Mouse (Mus musculus) E14TG2a.4 (cell line): ENCODE data around the gene Med21.

Experiments used
- CTCF ChIP-seq: conservative IDR thresholded peaks from 2 replicates; pipeline ENCODE4 v1.5.1; 2014; ENCODE audit warnings: low read length
- POU5F1 ChIP-seq: IDR thresholded peaks from 2 replicates; pipeline ENCODE4 v1.6.1; 2014; ENCODE audit warnings: low read length, borderline replicate concordance

- no peak for TF ChIP-seq CTCF
- TF ChIP-seq POU5F1, result no peak
These were observed 31.3 kb downstream of the Med21 start for GRCm38 (mm10) chr6:146673696-146674095.
